Mouse (Mus musculus) duodenum, adult 2 months (tissue): ENCODE measurements around the gene Chchd6. TPM values are rescaled to one million over a fixed set of nuclear protein-coding genes. Genes with fewer than 3 reads are reported as not detected.

Experiments
- polyA plus RNA-seq: library from polyadenylated mRNA; depleted of rRNA; stranded (reverse); fragments of >200 nt; gene quantifications from 2 replicates; pipeline ENCODE4 v1.2.3, GENCODE M21; 2012; ENCODE audit warnings: low replicate concordance; rRNA removed

Gene Chchd6
- polyA plus RNA-seq = 5.8 and 7.2 TPM in 2 replicates

DNA sequence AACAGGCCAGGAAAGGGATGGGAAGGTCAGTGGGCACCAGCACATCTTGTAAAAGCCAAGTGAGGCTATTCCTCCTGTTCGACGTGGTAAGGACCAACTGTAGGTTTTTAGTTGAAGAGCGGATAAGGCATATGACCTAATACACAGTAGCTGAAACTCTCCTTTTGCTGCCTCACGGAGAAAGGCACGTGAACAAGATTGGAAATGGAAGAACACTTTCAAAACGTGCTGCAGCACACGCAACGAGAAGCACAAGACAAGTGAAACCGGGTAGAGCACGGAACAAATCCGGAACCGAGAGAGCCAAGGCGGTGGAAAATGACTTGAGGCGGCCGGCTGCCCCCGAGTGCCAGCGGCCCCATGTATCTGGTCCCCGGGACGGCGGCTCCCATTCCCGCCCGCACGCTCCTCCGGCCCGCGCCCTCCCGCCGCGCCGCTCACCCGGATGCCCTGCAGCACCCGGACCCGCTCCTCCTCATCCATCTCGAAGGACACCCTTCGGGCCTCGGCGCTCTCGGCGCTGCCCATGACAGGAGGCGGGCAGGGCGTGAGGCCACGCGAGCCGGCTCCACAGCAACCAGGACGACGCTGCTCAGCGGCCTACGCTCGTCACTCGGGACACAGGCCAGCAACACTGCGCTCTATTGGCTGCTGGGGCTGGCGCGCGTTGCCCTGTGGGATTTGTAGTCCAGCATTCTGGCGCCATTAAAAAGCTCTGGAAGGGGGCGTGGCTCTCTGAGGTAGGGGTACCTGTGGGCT lies at the start of gene Chchd6:
TSS of gene Chchd6 (minus strand) at position 635 of the 759 bp plus-strand sequence.

DNA sequence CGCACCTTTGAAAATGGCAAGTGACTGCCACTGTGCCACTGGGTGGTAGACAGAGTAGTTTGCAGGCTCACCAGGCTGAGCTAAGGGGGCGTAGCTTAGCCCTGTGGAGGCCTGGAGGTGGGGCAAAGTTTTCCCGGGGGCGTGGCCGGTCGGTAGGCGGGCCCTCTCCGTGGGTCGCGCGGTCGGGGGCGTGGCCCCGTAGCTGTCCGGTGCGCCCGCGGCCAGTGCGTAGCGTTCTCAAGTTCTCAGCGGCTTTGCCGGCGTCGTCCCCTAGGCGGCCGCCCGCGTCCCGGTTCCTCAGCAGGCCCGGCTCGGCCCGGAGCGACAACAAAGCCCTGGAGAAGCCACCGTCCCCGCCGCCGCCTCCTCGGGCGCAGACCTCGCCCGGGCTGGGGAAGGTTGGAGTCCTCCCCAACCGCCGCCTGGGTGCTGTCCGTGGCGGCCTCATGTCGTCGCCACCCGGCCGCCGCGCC lies 48.4 kb upstream of the Chchd6 start, which contains the start of gene Txnrd3:
TSS of gene Txnrd3 (plus strand) at position 191 of the 473 bp plus-strand sequence.

DNA sequence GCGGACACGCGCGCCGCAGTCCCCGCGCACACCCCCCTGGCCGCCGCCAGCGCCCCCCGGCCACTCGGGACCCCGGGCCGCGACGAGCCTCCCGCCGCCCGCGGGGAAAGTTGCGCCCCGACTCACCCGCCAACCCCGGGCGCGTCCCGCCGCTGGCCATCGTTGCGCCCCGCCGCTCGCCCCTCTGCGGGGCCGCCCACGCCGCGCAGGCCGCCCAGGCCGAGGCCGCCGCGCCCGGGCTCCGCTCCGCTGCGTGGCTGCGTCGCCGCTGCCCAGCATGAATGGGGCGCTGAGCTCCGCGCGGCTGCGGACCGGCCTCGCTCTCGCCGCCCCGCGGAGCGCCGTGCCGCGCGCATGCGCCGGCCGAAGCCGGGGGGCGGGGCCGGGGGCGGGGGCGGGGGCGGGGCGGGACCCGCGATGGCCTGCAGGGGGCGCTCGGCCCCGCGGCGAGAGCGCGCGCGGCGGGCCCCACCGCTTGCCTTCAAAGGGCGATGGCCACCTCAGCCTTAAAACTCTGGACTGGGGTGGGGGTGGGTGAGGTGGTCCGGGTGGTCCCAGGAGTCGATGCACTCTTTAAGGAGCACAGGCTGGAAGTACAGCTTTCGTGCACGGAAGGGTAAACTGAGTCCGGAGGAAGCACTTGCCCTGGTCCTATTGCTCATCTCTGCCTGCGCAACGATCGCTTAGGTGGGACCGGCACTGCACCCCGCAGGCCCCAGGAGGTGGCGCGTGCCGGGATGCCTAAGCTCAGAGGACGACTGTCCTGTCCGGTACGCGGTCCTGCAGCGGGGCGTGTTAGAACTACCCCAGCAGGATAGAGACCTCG lies 233.0 kb downstream of the Chchd6 start, which contains the start of gene Plxna1:
TSS of gene Plxna1 (minus strand) at position 340 of the 826 bp plus-strand sequence.

Other genes starting within 250 kb of the Chchd6 start
- 9.4 and 14.9 TPM in 2 replicates for gene Plxna1, start 233.0 kb downstream of the Chchd6 start, polyA plus RNA-seq
- gene Txnrd3, start 48.3 kb upstream of the Chchd6 start, polyA plus RNA-seq = 4.0 and 5.2 TPM in 2 replicates
- gene Vmn1r40, start 111.9 kb upstream of the Chchd6 start, polyA plus RNA-seq = not detected in 2 replicates
- not detected in 2 replicates for gene Vmn1r41, start 145.1 kb upstream of the Chchd6 start, polyA plus RNA-seq